Mouse (Mus musculus) heart, adult 11 months (tissue): ENCODE results near the gene Gng8.

Source experiments
- DNase-seq: peaks from one replicate; pipeline ENCODE4 v3.0.0; 2022

Gng8 gene

GRCm38 (mm10) chr7:16908859-16909258 lies 17.3 kb downstream of the Gng8 start:
- DNase-seq, result no peak

- peak; percentile 95 for DNase-seq
Measured at GRCm38 (mm10) chr7:16909909-16910308, 18.3 kb downstream of the Gng8 start.

- no peak for DNase-seq
Measured at GRCm38 (mm10) chr7:16911904-16912303, 20.3 kb downstream of the Gng8 start.

- peak; percentile 98 for DNase-seq
Measured at GRCm38 (mm10) chr7:16912360-16912759, 20.8 kb downstream of the Gng8 start.

GRCm38 (mm10) chr7:16913806-16914452 lies 22.3 kb downstream of the Gng8 start:
- DNase-seq, result peak; percentile 97

GRCm38 (mm10) chr7:16914453-16915343 lies 23.1 kb downstream of the Gng8 start:
- peak; percentile 93 for DNase-seq

GRCm38 (mm10) chr7:16915461-16916340 lies 24.1 kb downstream of the Gng8 start:
- peak; percentile 92 for DNase-seq

GRCm38 (mm10) chr7:16916342-16917265 lies 25.0 kb downstream of the Gng8 start:
- peak; percentile 96 for DNase-seq

- DNase-seq, result peak; percentile 91
Measured at GRCm38 (mm10) chr7:16917447-16917846, 25.9 kb downstream of the Gng8 start.

- DNase-seq, result peak; percentile 95
Measured at GRCm38 (mm10) chr7:16918014-16918413, 26.4 kb downstream of the Gng8 start.

- no peak for DNase-seq
Measured at GRCm38 (mm10) chr7:16918670-16919069, 27.1 kb downstream of the Gng8 start.

- peak; percentile 93 for DNase-seq
Measured at GRCm38 (mm10) chr7:16919395-16920149, 28.0 kb downstream of the Gng8 start.

GRCm38 (mm10) chr7:16920150-16920579 lies 28.6 kb downstream of the Gng8 start:
- no peak for DNase-seq

- DNase-seq, result peak; percentile 94
Measured at GRCm38 (mm10) chr7:16920818-16921791, 29.5 kb downstream of the Gng8 start.

- peak; percentile 94 for DNase-seq
Measured at GRCm38 (mm10) chr7:16921881-16922335, 30.3 kb downstream of the Gng8 start.

GRCm38 (mm10) chr7:16922360-16922973 lies 30.9 kb downstream of the Gng8 start:
- DNase-seq, result peak; percentile 96

GRCm38 (mm10) chr7:16923283-16924036 lies 31.9 kb downstream of the Gng8 start:
- DNase-seq, result peak; percentile 97
